Mouse (Mus musculus): ENCODE measurements at regions not wholly inside any gene's neighbourhood (a gene's known extent, or its start where the extent isn't known, plus 50 kb on each side); places are given as distances from the start of the nearest gene placed in this dataset.

GRCm38 (mm10) chr6:93393551-93393950, 450.3 kb upstream of the Adamts9 start:
- 81% methylated on average over 5 of the region's 5 CpGs for WGBS
- no peak for ATAC-seq
- H3K4me2 ChIP-seq (replicated peaks; ENCODE audit: low read depth), result no peak overlapping the region

DNA sequence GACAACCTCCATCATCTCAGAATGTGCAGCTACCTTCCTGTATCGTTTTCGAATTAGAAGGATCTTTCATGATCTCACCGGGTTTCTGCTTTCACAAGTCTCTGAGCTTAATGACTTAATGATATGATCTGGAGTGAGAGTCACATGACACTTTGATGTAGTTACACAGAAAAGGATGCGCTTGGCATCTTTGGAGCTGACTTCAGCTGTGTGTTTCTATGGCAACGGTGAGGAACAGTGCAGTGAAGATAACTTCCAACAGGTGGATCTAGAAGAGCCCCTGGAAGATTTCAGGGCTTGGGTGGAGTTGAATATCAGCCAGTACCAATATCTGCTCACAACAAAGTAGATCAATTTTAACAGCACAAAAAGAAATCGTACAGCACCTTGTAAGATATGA, 449.1 kb upstream of the Adamts9 start:
- ATAC-seq, result no peak
- Histone ChIP-seq H3K27ac (ENCODE audit: low read depth, low read length) (no peak overlapping the region), H3K4me1 (replicated peaks; ENCODE audit: control insufficient read depth, insufficient read depth, low read length) (no peaks in the 10 kb centered on the region), H3K4me2 (replicated peaks; ENCODE audit: low read depth) (no peak overlapping the region), H3K9me3 (ENCODE audit: control insufficient read depth) (no peaks in the 10 kb centered on the region), H3K36me3 (ENCODE audit: control insufficient read depth, insufficient read depth) (no peaks in the 10 kb centered on the region), H3K4me3 (ENCODE audit: low read depth, low read length) (no peak overlapping the region), H3K27me3 (replicated peaks; ENCODE audit: control insufficient read depth, insufficient read depth, low read length) (no peaks in the 10 kb centered on the region), H3K9ac (ENCODE audit: low read depth, low read length) (no peak overlapping the region)
- WGBS, result 84% methylated on average over 6 of the region's 6 CpGs
- no peak for TF ChIP-seq CTCF (IDR thresholded peaks at IDR 0.05; ENCODE audit: low read depth)

More at GRCm38 (mm10) chr6:93393551-93393950, 450.3 kb upstream of the Adamts9 start:
- H3K9ac ChIP-seq (ENCODE audit: low read depth, low read length), result no peak overlapping the region
- H3K27ac ChIP-seq (ENCODE audit: low read depth, low read length), result no peak overlapping the region
- H3K4me1 ChIP-seq (replicated peaks; ENCODE audit: control insufficient read depth, insufficient read depth, low read length), result no peaks in the 10 kb centered on the region
- TF ChIP-seq CTCF (IDR thresholded peaks at IDR 0.05; ENCODE audit: low read depth), result no peak
- no peak overlapping the region for H3K4me3 ChIP-seq (ENCODE audit: low read depth, low read length)
- H3K36me3 ChIP-seq (ENCODE audit: control insufficient read depth, insufficient read depth), result no peaks in the 10 kb centered on the region
- H3K9me3 ChIP-seq (ENCODE audit: control insufficient read depth), result no peaks in the 10 kb centered on the region
- no peaks in the 10 kb centered on the region for H3K27me3 ChIP-seq (replicated peaks; ENCODE audit: control insufficient read depth, insufficient read depth, low read length)

GRCm38 (mm10) chr6:93391166-93391565, 447.9 kb upstream of the Adamts9 start:
- no peaks in the 10 kb centered on the region for H3K4me1 ChIP-seq (replicated peaks; ENCODE audit: control insufficient read depth, insufficient read depth, low read length)
- H3K9ac ChIP-seq (ENCODE audit: low read depth, low read length), result no peak overlapping the region
- TF ChIP-seq CTCF (IDR thresholded peaks at IDR 0.05; ENCODE audit: low read depth), result no peak
- 61% methylated on average over 5 of the region's 5 CpGs for WGBS
- H3K4me2 ChIP-seq (replicated peaks; ENCODE audit: low read depth), result no peak overlapping the region
- no peak overlapping the region for H3K4me3 ChIP-seq (ENCODE audit: low read depth, low read length)
- H3K36me3 ChIP-seq (ENCODE audit: control insufficient read depth, insufficient read depth), result no peaks in the 10 kb centered on the region
- no peak for ATAC-seq
- H3K27me3 ChIP-seq (replicated peaks; ENCODE audit: control insufficient read depth, insufficient read depth, low read length), result no peaks in the 10 kb centered on the region
- H3K27ac ChIP-seq (ENCODE audit: low read depth, low read length), result no peak overlapping the region
- H3K9me3 ChIP-seq (ENCODE audit: control insufficient read depth), result no peaks in the 10 kb centered on the region

DNA sequence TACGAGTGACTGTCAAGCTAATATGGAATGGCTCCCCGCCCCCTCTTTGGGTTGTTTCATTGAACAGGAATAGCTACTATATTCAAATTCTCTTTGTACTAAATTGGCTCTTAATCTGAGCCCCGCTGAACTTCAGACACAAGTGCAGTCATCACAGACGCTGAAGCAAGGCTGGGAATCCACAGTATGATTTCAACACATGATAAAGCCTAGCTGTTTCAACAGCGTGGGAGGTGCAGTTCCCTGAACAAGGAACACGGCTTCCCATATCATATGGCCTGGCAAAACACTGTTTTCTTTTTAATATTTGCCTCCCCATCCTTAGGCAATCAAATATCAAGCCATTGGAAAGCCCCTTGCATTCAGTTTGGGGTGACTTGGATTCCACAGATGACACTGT, 428.0 kb upstream of the Adamts9 start:
- TF ChIP-seq CTCF (IDR thresholded peaks at IDR 0.05; ENCODE audit: low read depth), result no peak
- no peak for ATAC-seq
- H3K9me3 ChIP-seq (ENCODE audit: control insufficient read depth), result no peaks in the 10 kb centered on the region
- no peaks in the 10 kb centered on the region for H3K36me3 ChIP-seq (ENCODE audit: control insufficient read depth, insufficient read depth)
- no peak overlapping the region for H3K4me2 ChIP-seq (replicated peaks; ENCODE audit: low read depth)
- no peaks in the 10 kb centered on the region for H3K4me1 ChIP-seq (replicated peaks; ENCODE audit: control insufficient read depth, insufficient read depth, low read length)
- no peak overlapping the region for H3K4me3 ChIP-seq (ENCODE audit: low read depth, low read length)
- H3K9ac ChIP-seq (ENCODE audit: low read depth, low read length), result no peak overlapping the region
- H3K27me3 ChIP-seq (replicated peaks; ENCODE audit: control insufficient read depth, insufficient read depth, low read length), result no peaks in the 10 kb centered on the region
- no peak overlapping the region for H3K27ac ChIP-seq (ENCODE audit: low read depth, low read length)
- 76% methylated on average over 6 of the region's 6 CpGs for WGBS

DNA sequence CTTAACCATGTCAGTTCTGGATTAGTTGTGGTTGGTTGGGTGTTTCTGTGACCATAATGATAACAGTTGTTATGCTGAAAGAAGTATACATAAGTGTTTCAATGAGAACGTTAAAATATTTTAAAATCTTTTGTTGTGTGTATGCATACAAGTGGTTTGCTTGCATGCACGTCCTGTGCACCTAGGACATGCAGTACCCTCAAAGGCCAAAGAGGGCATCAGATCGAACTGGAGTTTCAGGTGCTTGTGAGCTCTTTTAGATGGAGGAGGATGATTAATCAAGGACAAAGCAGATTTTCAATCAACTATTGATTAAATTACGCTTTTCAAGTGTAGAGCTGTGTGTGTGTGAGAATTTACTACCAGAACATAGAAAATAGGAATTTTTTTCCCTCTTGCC, 420.6 kb upstream of the Adamts9 start:
- no peak overlapping the region for H3K27ac ChIP-seq (ENCODE audit: low read depth, low read length)
- no peaks in the 10 kb centered on the region for H3K36me3 ChIP-seq (ENCODE audit: control insufficient read depth, insufficient read depth)
- H3K4me1 ChIP-seq (replicated peaks; ENCODE audit: control insufficient read depth, insufficient read depth, low read length), result no peaks in the 10 kb centered on the region
- WGBS, result 69% methylated on average over 4 of the region's 4 CpGs
- H3K27me3 ChIP-seq (replicated peaks; ENCODE audit: control insufficient read depth, insufficient read depth, low read length), result no peaks in the 10 kb centered on the region
- no peak overlapping the region for H3K4me3 ChIP-seq (ENCODE audit: low read depth, low read length)
- TF ChIP-seq CTCF (IDR thresholded peaks at IDR 0.05; ENCODE audit: low read depth), result peak; percentile 30; the same call in 1 of the 2 replicates
- H3K4me2 ChIP-seq (replicated peaks; ENCODE audit: low read depth), result no peak overlapping the region
- no peak overlapping the region for H3K9ac ChIP-seq (ENCODE audit: low read depth, low read length)
- no peaks in the 10 kb centered on the region for H3K9me3 ChIP-seq (ENCODE audit: control insufficient read depth)
- no peak for ATAC-seq

GRCm38 (mm10) chr6:93353353-93354125, 410.2 kb upstream of the Adamts9 start:
- no peaks in the 10 kb centered on the region for H3K4me1 ChIP-seq (replicated peaks; ENCODE audit: control insufficient read depth, insufficient read depth, low read length)
- no peaks in the 10 kb centered on the region for H3K9me3 ChIP-seq (ENCODE audit: control insufficient read depth)
- no peak for TF ChIP-seq CTCF (IDR thresholded peaks at IDR 0.05; ENCODE audit: low read depth)
- no peak overlapping the region for H3K9ac ChIP-seq (ENCODE audit: low read depth, low read length)
- no peaks in the 10 kb centered on the region for H3K27me3 ChIP-seq (replicated peaks; ENCODE audit: control insufficient read depth, insufficient read depth, low read length)
- H3K4me3 ChIP-seq (ENCODE audit: low read depth, low read length), result no peak overlapping the region
- no peak overlapping the region for H3K4me2 ChIP-seq (replicated peaks; ENCODE audit: low read depth)
- 90% methylated on average over 12 of the region's 12 CpGs for WGBS
- H3K27ac ChIP-seq (ENCODE audit: low read depth, low read length), result no peak overlapping the region
- H3K36me3 ChIP-seq (ENCODE audit: control insufficient read depth, insufficient read depth), result no peaks in the 10 kb centered on the region
- ATAC-seq, result no peak

Measured in intestine, postnatal 0 days (tissue).